Mouse (Mus musculus) frontal cortex, adult 2 months (tissue): ENCODE measurements around the gene Cmpk1. TPM values are rescaled to one million over a fixed set of nuclear protein-coding genes. Genes with fewer than 3 reads are reported as not detected.

ENCODE experiments used
- polyA plus RNA-seq: library from polyadenylated mRNA; depleted of rRNA; stranded (reverse); fragments of >200 nt; gene quantifications from 2 replicates; pipeline ENCODE4 v1.2.3, GENCODE M21; 2012; rRNA removed

Cmpk1 gene
- polyA plus RNA-seq, 1 experiment, result 60.1 TPM

Other genes with a start within 250 kb of the Cmpk1 start
- gene Gm12830, start 165.5 kb downstream of the Cmpk1 start, polyA plus RNA-seq, result not detected in 2 replicates
- gene Foxd2, start 78.4 kb downstream of the Cmpk1 start, polyA plus RNA-seq, result 0.25 and 0.32 TPM in 2 replicates
- gene Foxe3, start 61.2 kb downstream of the Cmpk1 start, polyA plus RNA-seq, result 0.18 and 0.29 TPM in 2 replicates
- gene Stil, start 12.9 kb upstream of the Cmpk1 start, polyA plus RNA-seq, result 0.53 and 0.80 TPM in 2 replicates
- gene Tal1, start 69.2 kb upstream of the Cmpk1 start, polyA plus RNA-seq, result 1.4 and 1.6 TPM in 2 replicates
- 0.97 and 1.00 TPM in 2 replicates for gene Pdzk1ip1, start 101.5 kb upstream of the Cmpk1 start, polyA plus RNA-seq
- 9.4 and 12.0 TPM in 2 replicates for gene Cyp4x1, start 147.0 kb upstream of the Cmpk1 start, polyA plus RNA-seq